Mouse (Mus musculus) urinary bladder, postnatal 25 days (tissue): ENCODE results near the gene Rnf144b.

Experiments used
- DNase-seq: peaks from one replicate; pipeline ENCODE4 v3.0.0; 2022; ENCODE audit warnings: low spot score

Rnf144b gene

GRCm38 (mm10) chr13:47122537-47123430 lies at the start of gene Rnf144b:
Rnf144b (plus strand) TSS chr13:47122656.
- DNase-seq = peak; percentile 39

DNA sequence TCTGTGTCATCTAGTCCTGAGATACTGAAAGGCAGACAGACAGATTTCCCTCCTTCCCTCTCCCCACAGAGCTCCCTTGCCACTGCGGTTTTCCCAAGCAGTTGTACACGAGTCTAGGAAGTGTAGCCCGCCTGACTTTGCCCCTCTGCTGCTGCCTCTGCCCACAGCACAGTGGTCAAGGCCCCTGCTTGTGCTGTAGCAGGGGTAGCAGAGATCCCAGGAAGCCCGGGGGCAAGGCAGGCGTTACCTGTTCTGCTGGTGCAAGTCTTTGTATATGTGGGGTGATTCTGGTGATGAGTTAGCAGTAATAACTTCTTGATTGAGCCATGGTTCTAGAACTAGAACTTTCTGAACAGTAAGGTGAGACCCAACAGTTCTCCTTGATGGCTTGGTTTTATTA lies 46.3 kb upstream of the Rnf144b start:
- no peak for DNase-seq

GRCm38 (mm10) chr13:47077367-47077766 lies 45.1 kb upstream of the Rnf144b start:
- DNase-seq = no peak

- DNase-seq = no peak
Measured at GRCm38 (mm10) chr13:47078799-47079198, 43.7 kb upstream of the Rnf144b start.

DNA sequence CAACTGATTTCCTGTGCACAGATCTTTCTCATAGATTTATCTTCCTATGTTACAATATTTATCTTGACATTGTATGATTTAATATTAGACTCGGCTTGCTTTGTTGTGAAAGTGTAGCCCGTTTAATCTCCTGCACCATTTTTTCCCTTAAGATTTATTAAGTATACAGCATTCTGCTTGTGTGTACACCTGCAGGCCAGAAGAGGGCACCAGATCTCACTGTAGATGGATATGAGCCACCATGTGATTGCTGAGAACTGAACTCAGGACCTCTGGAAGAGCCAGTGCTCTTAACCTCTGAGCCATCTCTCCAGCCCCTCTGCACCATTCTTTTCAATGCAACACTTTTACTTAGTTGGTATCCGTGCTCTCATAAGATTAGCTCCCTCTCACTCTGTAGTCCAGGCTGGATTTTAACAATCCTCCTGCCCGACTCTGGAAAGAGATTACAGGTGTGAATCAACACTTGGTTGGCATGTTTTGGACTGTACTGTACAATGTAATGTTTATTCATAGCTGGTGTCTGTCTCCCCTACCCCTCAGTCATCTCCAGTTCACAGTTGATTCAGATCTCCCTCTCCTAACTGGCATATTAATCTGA lies 41.5 kb upstream of the Rnf144b start:
- DNase-seq = no peak

DNA sequence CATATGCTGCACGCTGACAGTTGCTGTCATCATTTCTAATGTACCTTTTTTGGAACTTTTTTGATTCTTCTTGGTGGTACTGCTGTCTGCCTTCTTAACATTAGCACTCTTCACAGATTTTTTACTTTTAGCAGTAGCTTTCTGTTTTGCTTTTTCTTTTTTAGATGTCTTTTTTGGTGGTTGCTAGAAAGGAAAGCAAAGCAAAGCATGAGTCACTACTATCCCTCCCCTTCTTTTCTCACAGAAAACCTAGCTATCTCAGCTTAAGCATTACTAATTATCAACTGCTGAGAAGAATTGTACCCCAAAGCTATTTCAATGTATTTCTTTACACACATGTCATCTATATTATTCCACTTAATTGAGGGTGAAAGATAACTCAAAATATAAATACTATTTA lies 34.0 kb upstream of the Rnf144b start:
- DNase-seq = no peak

DNA sequence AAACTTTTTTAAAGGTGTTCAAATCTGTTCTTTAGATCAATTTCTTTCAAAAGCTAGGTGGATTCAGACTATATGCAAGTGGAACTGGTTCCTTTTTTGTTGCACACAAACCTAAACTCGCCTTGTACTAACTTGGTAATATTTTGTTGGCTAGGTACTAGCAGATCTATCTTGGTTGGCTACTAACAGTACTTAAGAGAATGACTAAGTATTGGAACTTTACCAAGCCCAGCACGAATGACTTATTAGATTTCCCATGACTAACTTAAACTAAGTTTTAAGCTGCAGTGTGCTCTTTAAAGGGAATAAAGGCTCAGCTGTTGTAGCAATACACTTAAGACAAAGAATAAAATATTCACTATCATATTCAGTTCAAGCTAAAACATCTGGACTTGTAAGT lies 33.2 kb upstream of the Rnf144b start:
- DNase-seq = no peak

GRCm38 (mm10) chr13:47093791-47094190 lies 28.7 kb upstream of the Rnf144b start:
- DNase-seq = no peak

- no peak for DNase-seq
Measured at GRCm38 (mm10) chr13:47096591-47096990, 25.9 kb upstream of the Rnf144b start.

DNA sequence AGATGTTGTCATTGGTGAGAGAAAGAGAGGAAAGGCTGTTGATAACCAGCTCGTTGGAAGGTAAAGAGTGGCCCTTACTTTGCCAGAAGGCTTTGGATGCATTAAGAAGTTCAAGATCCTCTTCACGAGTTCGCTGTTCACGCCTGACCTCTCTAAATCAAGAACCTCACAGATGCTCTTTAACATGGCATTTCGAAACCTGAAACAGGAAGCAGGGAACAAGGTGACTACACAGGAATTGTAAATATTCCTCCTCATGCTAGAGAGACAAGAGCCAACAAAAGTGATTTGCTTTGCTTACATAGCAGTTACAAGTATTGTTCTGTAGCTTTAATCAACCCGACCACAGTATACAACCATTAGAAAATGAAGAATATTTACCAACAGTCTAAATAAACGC lies 23.2 kb upstream of the Rnf144b start:
- no peak for DNase-seq

DNA sequence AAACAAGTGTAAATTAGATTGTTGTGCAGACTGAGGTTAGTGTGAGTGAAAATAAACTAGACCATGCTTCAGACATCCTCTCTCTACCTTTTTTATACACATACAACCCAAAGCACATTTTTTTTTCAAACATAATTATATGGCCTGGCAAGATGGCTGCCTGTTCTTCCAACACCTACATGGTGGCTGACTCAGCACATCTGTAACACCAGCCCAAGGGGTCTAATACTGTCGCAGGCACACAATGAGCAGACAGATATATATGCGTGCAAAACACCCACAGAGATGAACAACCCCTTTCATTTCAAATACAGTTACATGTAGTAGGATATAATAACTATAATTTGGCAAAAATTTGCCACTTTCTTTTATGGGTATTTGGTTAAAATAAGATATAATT lies 21.9 kb upstream of the Rnf144b start:
- DNase-seq = no peak

DNA sequence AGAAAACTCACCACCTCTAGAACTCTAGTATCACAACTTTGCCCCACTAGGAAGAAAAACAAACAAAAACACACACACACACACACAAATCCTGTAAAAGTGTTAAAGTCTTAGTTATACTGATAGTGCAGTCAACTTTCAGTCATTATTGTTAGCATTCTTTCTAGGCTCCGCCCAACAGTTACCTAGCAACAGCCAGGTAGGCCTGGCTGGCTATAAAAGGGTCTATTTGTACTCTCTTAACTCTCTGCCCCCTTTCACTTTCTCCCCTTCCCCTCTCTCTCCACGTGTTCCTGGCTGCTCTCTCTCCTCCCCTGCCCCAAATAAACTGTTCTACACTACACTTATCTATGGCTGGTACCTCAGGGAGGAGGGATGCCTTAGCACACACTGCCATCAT lies 18.3 kb upstream of the Rnf144b start:
- DNase-seq = no peak

GRCm38 (mm10) chr13:47104856-47105541 lies 17.5 kb upstream of the Rnf144b start:
- no peak for DNase-seq

DNA sequence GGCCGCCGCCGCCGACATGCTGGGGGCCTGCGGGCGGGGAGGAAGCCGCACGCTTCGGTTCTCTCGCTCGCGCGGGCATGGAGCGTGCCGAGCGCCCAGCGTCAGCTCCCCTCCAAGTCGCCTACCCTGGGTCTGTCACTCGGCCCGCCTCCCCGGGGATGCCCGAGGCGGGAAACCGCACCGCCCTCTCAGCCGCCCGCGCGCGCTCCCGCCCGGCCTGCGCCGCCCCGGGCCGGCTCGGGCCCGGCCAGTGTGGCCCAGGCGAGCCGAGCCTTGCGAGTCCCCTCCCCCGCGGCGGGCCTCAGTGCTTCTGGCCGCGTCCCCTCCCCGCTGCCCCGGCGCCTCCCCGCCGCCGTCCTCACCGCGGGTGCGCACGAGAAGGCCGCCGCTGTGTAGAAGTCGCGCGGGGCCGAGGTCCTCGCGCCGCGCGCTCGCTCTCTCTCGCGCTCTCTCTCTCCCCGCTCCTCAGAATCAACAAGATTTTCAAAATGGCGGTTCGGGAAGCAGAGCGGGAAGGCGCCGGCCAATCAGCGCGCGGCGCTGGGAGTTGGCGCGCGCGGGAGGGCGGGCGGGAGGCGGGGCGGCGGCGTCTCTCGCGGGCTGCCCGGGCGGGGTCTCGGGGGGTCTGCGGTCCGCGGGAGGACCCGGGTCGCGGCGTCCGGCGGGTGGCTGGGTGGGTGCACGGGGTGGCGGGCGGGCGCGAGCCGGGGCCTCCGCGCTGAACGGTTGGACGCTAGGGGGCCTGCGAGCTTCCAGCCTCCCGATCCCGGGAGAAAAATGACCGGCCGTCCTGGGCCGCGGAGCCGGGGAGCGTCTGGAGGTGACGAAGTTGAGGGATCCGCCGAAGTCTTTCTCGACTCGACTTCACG lies 16.5 kb upstream of the Rnf144b start, which contains the start of gene Dek:
Gene Dek, minus strand, starts transcription at position 491 of the 869 bp plus-strand sequence.
- DNase-seq = peak; percentile 76

- DNase-seq = no peak
Measured at GRCm38 (mm10) chr13:47106580-47106888, 15.9 kb upstream of the Rnf144b start.

- no peak for DNase-seq
Measured at GRCm38 (mm10) chr13:47109239-47109638, 13.2 kb upstream of the Rnf144b start.

GRCm38 (mm10) chr13:47111185-47111584 lies 11.3 kb upstream of the Rnf144b start:
- no peak for DNase-seq

DNA sequence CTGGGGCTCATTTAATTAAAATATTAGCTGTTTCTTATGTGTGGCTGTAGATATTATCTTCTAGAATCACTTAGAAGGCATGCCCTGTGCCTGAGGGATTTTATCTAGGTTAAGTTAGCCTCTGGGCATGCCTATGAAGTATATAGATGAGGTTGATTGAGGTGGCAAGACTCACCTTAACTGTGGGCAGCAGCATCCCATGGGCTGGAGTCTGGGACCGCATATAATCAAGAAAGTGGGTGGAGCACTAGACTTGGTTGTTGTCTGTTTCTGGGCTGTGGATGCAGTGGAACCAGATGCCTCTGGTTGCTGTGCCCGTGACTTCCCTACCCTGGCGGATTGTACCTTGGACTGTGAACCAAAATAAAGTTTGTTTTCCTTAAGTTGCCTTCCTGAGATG lies 10.4 kb upstream of the Rnf144b start:
- DNase-seq = no peak

DNA sequence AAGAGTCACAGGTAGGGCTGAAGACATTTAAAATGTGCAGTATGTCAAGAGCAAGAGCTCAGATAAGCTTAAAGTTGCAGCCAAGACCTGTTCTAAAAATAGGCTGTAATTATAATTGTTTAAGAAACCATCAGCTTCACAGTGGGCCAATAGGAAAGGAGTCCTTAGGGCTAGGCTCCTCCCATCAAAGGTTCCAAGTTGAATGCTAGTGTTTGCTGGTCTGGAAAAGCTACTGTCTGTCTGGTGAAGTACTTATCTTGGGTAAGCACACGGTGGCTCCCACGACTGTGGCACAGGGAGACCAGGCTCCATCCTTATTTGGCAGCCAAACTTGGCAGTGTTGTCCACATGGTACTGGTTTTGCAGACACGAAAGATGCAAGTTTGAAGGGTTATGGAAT lies 9.5 kb upstream of the Rnf144b start:
- no peak for DNase-seq

GRCm38 (mm10) chr13:47116000-47116399 lies 6.5 kb upstream of the Rnf144b start:
- DNase-seq = no peak

GRCm38 (mm10) chr13:47121333-47121889 lies 1.0 kb upstream of the Rnf144b start:
- no peak for DNase-seq

- DNase-seq = no peak
Measured at GRCm38 (mm10) chr13:47124449-47124848, 2.0 kb downstream of the Rnf144b start.
